Mouse (Mus musculus) lung, embryonic 15.5 days (tissue): Measurements from ENCODE around the gene B3galt4. TPM values are rescaled to one million over a fixed set of nuclear protein-coding genes. Genes with fewer than 3 reads are reported as not detected.
"Not testable (repeated sequence)": the region's sequence is repeated elsewhere in the genome, so short reads cannot be mapped to it uniquely, and the experiment has no call there.

Experiments used
- ATAC-seq: fragments of 200-750 bp; cut with Nextera tagmentation; 2 replicates; pipeline ENCODE4 v1.8.0; 2017; ENCODE audit warnings: moderate number of reproducible peaks, borderline replicate concordance; ENCODE audit not compliant: low FRiP score, low TSS enrichment; ENCODE audit errors: extremely low read depth
- H3K27ac ChIP-seq: fragments of 300-500 bp; sonication (generic); 2 replicates; pipeline ENCODE4 v1.5.1; 2015; ENCODE audit warnings: moderate library complexity, mild to moderate bottlenecking, inconsistent platforms
- H3K27me3 ChIP-seq: fragments of 300-500 bp; sonication (generic); 2 replicates; pipeline ENCODE4 v1.6.1; 2015; ENCODE audit warnings: inconsistent platforms
- H3K36me3 ChIP-seq: fragments of 300-500 bp; sonication (generic); 2 replicates; pipeline ENCODE4 v1.6.1; 2015; ENCODE audit warnings: inconsistent platforms
- H3K4me1 ChIP-seq: fragments of 300-500 bp; sonication (generic); 2 replicates; pipeline ENCODE4 v1.6.1; 2015; ENCODE audit warnings: inconsistent platforms
- H3K4me2 ChIP-seq: fragments of 300-500 bp; sonication (generic); 2 replicates; pipeline ENCODE4 v1.6.1; 2015; ENCODE audit warnings: inconsistent platforms, mild to moderate bottlenecking, moderate library complexity
- H3K4me3 ChIP-seq: fragments of 300-500 bp; sonication (generic); 2 replicates; pipeline ENCODE4 v1.5.1; 2015; ENCODE audit warnings: mild to moderate bottlenecking, inconsistent platforms
- H3K9ac ChIP-seq: fragments of 300-500 bp; sonication (generic); 2 replicates; pipeline ENCODE4 v1.6.1; 2015; ENCODE audit warnings: inconsistent platforms
- H3K9me3 ChIP-seq: fragments of 300-500 bp; sonication (generic); 2 replicates; pipeline ENCODE4 v1.6.1; 2016; ENCODE audit warnings: inconsistent platforms
- WGBS: fragments of 180-500 bp; shearing (Covaris S2); methylation state at CpG from one replicate; pipeline ENCODE4 v1.1.7; 2015; 5-methylcytosine and 5-hydroxymethylcytosine counted together
- polyA plus RNA-seq: library from polyadenylated mRNA; unstranded; fragments of >200 nt; fragmentation: Nextera tagmentation; extraction: Ambion mirVana; gene quantifications from 2 replicates; pipeline ENCODE4 v1.2.1, GENCODE M21; 2015

Gene B3galt4
- polyA plus RNA-seq, 1 experiment from 2014 or later = 3.8 TPM

DNA sequence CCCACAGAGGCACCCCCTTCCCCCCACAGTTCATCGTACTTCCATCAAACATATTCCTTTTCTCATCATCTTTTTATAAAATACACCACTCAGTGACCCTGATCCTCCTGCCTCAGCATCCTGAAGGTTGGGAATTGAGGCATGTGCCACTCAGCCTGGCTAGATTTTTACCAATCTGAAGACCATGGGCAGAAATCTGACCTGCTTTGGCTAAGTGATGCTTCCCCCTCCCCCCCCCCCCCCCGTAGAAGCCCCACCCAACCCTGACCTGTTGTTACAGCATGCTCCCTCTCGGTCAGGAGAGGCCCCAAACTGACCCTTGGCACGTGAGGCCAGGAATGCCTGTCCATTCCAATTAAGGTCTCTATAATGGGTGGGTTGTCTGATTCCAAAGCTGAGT is 46.5 kb downstream of the B3galt4 start, which contains the start of gene Platr17:
Gene Platr17, plus strand, starts transcription at position 301 of the 400 bp plus-strand sequence.
- H3K27ac ChIP-seq, H3K4me2 ChIP-seq, H3K27me3 ChIP-seq, H3K36me3 ChIP-seq, H3K4me1 ChIP-seq, H3K9ac ChIP-seq, H3K4me3 ChIP-seq, ATAC-seq, H3K9me3 ChIP-seq: not testable (repeated sequence)
- WGBS = 55% methylated on average over 3 of the region's 4 CpGs

DNA sequence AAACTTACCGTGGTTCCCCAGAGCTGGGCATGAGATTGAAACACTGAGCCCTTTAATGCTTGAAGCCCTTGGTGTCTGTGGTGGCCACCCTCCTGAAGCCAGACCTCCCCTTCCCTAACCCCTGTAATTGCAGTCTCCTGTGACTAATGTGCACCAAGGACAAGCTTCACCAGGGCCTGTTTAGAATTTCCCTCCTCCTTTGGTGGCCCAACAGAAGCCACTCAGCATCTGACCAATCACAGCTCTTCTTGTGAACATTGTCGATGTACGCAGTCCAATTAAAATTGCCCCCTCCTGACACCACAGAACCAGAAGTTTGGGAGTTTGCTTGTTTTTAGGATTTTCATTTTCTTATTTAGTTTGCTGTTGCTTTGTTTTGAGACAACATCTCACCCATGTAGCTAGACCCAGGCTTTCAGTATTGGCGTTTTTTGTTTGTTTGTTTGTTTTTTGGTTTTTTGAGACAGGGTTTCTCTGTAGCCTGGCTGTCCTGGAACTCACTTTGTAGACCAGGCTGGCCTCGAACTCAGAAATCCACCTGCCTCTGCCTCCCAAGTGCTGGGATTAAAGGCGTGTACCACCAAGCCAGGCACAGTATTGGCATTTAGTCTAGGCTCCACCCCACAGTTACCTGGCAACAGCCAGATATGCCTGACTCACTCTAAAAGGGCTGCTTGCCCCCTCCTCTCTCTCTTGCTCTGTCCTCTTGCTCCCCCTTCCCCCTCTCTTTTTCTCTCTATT is 47.2 kb downstream of the B3galt4 start:
- not testable (repeated sequence) for H3K9me3 ChIP-seq, H3K27me3 ChIP-seq, H3K9ac ChIP-seq, ATAC-seq, H3K27ac ChIP-seq, H3K4me2 ChIP-seq, H3K4me3 ChIP-seq, H3K36me3 ChIP-seq, H3K4me1 ChIP-seq
- 66% methylated on average over 6 of the region's 6 CpGs for WGBS

DNA sequence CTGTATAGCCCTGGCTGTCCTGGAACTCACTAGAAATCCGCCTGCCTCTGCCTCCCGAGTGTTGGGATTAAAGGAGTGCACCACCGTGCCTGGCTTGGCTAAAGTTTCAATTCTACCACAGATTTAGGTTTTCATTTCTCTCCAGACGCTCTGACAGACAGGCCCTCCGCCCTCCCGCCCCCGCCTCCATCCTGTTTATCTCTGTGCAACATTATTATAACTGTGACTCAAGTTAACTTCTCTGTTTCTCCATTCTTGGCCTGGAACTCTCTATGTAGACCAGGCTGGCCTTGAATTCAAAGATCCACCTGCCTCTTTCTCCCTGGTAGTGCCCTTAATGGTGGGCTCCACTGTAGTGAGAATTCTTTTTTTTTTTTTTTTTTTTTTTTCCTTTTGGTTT is 48.8 kb downstream of the B3galt4 start:
- no peak for ATAC-seq
- 72% methylated on average over 7 of the region's 7 CpGs for WGBS

DNA sequence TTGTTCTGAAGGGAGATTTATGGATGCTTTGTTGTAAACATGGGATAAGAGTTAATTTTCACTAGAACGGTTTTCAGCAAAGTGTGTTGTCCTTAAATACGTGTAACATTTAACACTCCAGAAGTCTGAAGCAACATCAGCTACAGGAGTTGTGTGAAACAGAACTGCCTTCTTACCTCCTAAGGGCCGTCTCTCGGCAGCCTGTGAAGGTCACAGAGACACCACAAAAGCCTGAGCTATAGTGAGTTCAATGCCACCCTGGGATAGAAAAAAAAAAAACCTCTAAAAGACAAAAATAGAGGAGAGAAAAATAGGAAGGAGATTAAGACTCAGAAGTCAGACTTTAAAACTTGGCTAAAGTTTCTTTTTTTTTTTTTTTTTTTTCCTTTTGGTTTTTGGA is 49.2 kb downstream of the B3galt4 start:
- no peak for ATAC-seq
- Histone ChIP-seq H3K27ac (no peak overlapping the region), H3K36me3 (no peaks in the 10 kb centered on the region), H3K9ac (no peak overlapping the region), H3K4me2 (no peak overlapping the region), H3K4me1 (no peaks in the 10 kb centered on the region), H3K9me3 (no peaks in the 10 kb centered on the region), H3K27me3 (no peaks in the 10 kb centered on the region), H3K4me3 (no peak overlapping the region)
- 57% methylated on average over 4 of the region's 4 CpGs for WGBS

More for the DNA sequence above, 48.8 kb downstream of the B3galt4 start:
- H3K36me3 ChIP-seq = no peaks in the 10 kb centered on the region
- no peaks in the 10 kb centered on the region for H3K27me3 ChIP-seq
- no peak overlapping the region for H3K4me2 ChIP-seq
- no peaks in the 10 kb centered on the region for H3K4me1 ChIP-seq
- H3K4me3 ChIP-seq = no peak overlapping the region
- H3K9me3 ChIP-seq = no peaks in the 10 kb centered on the region
- no peak overlapping the region for H3K9ac ChIP-seq
- H3K27ac ChIP-seq = no peak overlapping the region

DNA sequence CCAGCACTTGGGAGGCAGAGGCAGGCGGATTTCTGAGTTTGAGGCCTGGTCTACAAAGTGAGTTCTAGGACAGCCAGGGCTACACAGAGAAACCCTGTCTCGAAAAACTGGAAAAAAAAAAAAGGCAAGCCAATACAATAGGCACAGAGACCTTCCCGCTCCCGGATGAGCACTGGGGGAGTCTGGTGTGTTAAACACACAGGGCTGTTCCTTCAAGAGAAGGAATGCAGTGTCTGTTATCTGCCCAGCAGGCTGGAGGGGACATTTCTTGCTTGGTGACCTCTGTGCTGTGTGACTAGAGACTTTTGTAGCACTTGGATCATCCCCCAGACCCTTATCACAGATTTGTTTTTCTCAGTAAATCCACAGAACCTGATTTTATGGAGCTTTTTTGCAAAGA is 49.6 kb downstream of the B3galt4 start:
- no peaks in the 10 kb centered on the region for H3K9me3 ChIP-seq
- no peak overlapping the region for H3K9ac ChIP-seq
- H3K4me2 ChIP-seq = no peak overlapping the region
- no peak overlapping the region for H3K4me3 ChIP-seq
- no peaks in the 10 kb centered on the region for H3K4me1 ChIP-seq
- 68% methylated on average over 4 of the region's 4 CpGs for WGBS
- H3K27ac ChIP-seq = no peak overlapping the region
- ATAC-seq = no peak
- no peaks in the 10 kb centered on the region for H3K27me3 ChIP-seq
- H3K36me3 ChIP-seq = no peaks in the 10 kb centered on the region

DNA sequence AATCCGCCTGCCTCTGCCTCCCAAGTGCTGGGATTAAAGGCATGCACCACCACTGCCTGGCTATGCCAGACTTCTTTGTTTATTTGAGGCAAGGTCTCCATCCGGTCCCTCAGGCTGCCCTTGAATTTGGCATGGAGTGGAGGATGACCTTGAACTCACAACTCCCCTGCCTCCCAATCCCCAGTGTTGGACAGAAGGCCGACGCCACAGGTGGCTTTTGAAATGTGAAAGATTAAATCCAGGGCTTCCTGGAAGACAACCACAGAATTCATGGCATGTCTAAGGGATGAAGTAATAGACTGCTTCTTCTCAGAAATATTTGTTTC is 50.3 kb downstream of the B3galt4 start:
- Histone ChIP-seq H3K4me1 (no peaks in the 10 kb centered on the region), H3K36me3 (no peaks in the 10 kb centered on the region), H3K4me2 (no peak overlapping the region), H3K27ac (no peak overlapping the region), H3K9ac (no peak overlapping the region), H3K9me3 (no peaks in the 10 kb centered on the region), H3K4me3 (no peak overlapping the region), H3K27me3 (no peaks in the 10 kb centered on the region)
- no peak for ATAC-seq
- 77% methylated on average over 4 of the region's 4 CpGs for WGBS

DNA sequence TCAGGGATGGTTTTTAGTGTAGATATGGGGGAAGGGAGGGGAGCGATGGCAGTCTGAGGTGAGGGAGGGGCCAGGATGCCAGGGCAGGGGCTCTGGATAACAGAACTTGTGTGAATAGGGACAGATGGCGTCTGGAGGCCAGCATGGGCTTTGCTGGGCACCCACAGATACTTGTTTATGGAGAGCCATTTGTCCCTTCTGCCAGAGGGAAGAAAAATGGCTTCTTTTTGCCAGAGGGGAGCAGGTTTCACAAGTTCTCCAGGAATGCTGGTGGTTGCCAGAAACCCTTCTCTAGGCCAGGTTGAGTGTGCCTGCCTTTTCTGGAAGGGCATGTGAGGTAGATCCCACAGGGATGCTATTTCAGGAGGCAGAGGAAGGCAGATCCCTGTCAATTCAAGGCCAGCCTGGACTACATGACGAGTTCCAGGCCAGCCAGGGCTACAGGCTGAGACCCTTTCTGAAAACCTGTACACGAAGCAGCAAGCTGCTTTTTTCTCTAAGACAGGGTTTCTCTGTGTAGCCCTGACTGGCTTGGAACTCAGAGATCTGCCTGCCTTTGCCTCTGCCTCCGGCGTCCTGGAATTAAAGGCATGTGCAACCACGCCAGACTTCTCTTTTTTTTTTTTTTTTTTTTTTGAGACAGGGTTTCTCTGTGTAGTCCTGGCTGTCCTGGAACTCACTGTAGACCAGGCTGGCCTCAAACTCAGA is 50.9 kb downstream of the B3galt4 start:
- Histone ChIP-seq H3K9me3 (no peaks in the 10 kb centered on the region), H3K4me2 (no peak overlapping the region), H3K9ac (no peak overlapping the region), H3K36me3 (no peaks in the 10 kb centered on the region), H3K4me1 (no peaks in the 10 kb centered on the region), H3K27me3 (no peaks in the 10 kb centered on the region), H3K27ac (no peak overlapping the region), H3K4me3 (no peak overlapping the region)
- 55% methylated on average over 7 of the region's 7 CpGs for WGBS
- no peak for ATAC-seq

Other genes with a start within 250 kb of the B3galt4 start
- gene March2, start 232.8 kb downstream of the B3galt4 start, polyA plus RNA-seq = 58.8 and 60.7 TPM in 2 replicates
- gene Rab11b, start 191.0 kb downstream of the B3galt4 start, polyA plus RNA-seq = 281 and 306 TPM in 2 replicates
- 43.7 and 47.0 TPM in 2 replicates for gene Angptl4, start 169.7 kb downstream of the B3galt4 start, polyA plus RNA-seq
- gene Kank3, start 141.0 kb downstream of the B3galt4 start, polyA plus RNA-seq = 68.0 and 77.8 TPM in 2 replicates
- 885 and 959 TPM in 2 replicates for gene Rps28, start 126.9 kb downstream of the B3galt4 start, polyA plus RNA-seq
- gene Ndufa7, start 126.9 kb downstream of the B3galt4 start, polyA plus RNA-seq = 425 and 461 TPM in 2 replicates
- gene Cd320, start 108.4 kb downstream of the B3galt4 start, polyA plus RNA-seq = 69.4 and 74.0 TPM in 2 replicates
- gene Gm7029, start 77.7 kb downstream of the B3galt4 start, polyA plus RNA-seq = not detected in 2 replicates
- gene Kifc1, start 60.8 kb downstream of the B3galt4 start, polyA plus RNA-seq = 10.1 and 10.6 TPM in 2 replicates
- 0.28 and 0.31 TPM in 2 replicates for gene Platr17, start 46.4 kb downstream of the B3galt4 start, polyA plus RNA-seq
- gene Daxx, start 42.1 kb downstream of the B3galt4 start, polyA plus RNA-seq = 50.8 and 54.6 TPM in 2 replicates
- 45.3 and 52.6 TPM in 2 replicates for gene Tapbp, start 35.6 kb downstream of the B3galt4 start, polyA plus RNA-seq
- 17.8 and 20.6 TPM in 2 replicates for gene Zbtb22, start 35.6 kb downstream of the B3galt4 start, polyA plus RNA-seq
- 47.7 and 57.8 TPM in 2 replicates for gene Rgl2, start 21.9 kb downstream of the B3galt4 start, polyA plus RNA-seq
- gene Pfdn6, start 11.1 kb downstream of the B3galt4 start, polyA plus RNA-seq = 137 and 153 TPM in 2 replicates
- gene Wdr46, start 10.8 kb downstream of the B3galt4 start, polyA plus RNA-seq = 33.1 and 34.2 TPM in 2 replicates
- 49.3 and 55.4 TPM in 2 replicates for gene Vps52, start 4.3 kb upstream of the B3galt4 start, polyA plus RNA-seq
- 1,650 and 1,822 TPM in 2 replicates for gene Rps18, start 4.5 kb upstream of the B3galt4 start, polyA plus RNA-seq
- gene H2-K1, start 48.9 kb upstream of the B3galt4 start, polyA plus RNA-seq = 49.7 and 69.2 TPM in 2 replicates
- 20.9 and 23.2 TPM in 2 replicates for gene Ring1, start 73.2 kb upstream of the B3galt4 start, polyA plus RNA-seq
- gene H2-Ke6, start 76.6 kb upstream of the B3galt4 start, polyA plus RNA-seq = 46.1 and 49.1 TPM in 2 replicates
- 192 and 205 TPM in 2 replicates for gene Slc39a7, start 80.2 kb upstream of the B3galt4 start, polyA plus RNA-seq
- 47.5 and 56.0 TPM in 2 replicates for gene Rxrb, start 80.3 kb upstream of the B3galt4 start, polyA plus RNA-seq
- gene Col11a2, start 87.9 kb upstream of the B3galt4 start, polyA plus RNA-seq = 4.1 and 5.0 TPM in 2 replicates
- gene H2-Oa, start 140.9 kb upstream of the B3galt4 start, polyA plus RNA-seq = 0.44 and 1.0 TPM in 2 replicates
- gene H2-DMa, start 168.1 kb upstream of the B3galt4 start, polyA plus RNA-seq = 12.1 and 13.8 TPM in 2 replicates
- 102 and 106 TPM in 2 replicates for gene Brd2, start 171.1 kb upstream of the B3galt4 start, polyA plus RNA-seq
- 1.8 and 1.9 TPM in 2 replicates for gene H2-DMb2, start 191.8 kb upstream of the B3galt4 start, polyA plus RNA-seq
- gene H2-DMb1, start 201.6 kb upstream of the B3galt4 start, polyA plus RNA-seq = 2.0 and 3.2 TPM in 2 replicates
- 6.7 and 7.6 TPM in 2 replicates for gene Tap1, start 236.1 kb upstream of the B3galt4 start, polyA plus RNA-seq
- gene Psmb9, start 236.3 kb upstream of the B3galt4 start, polyA plus RNA-seq = 6.5 and 10.8 TPM in 2 replicates
- 17.1 and 29.7 TPM in 2 replicates for gene Psmb8, start 246.2 kb upstream of the B3galt4 start, polyA plus RNA-seq